11 mouse cellular contexts compared by ENCODE assay signal in the genomic region with DNA sequence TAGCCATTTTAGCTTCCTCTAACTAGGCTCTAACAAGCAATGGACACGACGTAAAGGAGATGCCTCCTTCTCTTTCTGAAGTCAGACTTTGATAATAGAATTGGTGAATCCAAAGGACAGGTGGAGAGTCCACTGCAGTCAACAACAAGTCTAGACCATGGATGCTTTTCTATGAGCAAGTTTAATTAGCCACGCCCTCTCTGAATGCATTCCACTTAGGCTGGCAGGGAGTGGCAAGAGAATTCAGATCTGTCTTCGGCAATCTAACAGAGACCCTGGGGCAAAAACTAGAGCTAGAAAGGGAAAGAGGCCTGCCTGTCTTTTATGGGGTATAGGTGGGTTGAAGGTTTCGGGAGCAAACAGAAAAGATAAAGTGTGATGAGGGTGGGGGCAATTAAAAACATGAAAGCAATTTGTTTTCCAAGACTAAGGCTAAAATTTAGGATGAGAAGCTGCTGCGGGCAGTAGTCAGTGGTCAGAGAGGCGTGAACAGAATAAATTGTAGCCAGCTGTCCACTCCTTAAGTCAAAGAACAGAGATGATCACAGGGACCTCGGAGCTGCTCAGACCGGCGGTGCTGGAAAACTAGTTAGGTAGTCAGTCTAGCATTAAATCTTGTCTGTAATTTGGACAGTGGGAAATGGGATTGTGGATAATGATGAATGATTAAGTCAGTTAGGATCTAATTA. TPM values are rescaled to one million over a fixed set of nuclear protein-coding genes. Genes with fewer than 3 reads are reported as not detected.
DNase-seq lines count a peak whose midpoint lies in the region; ATAC-seq and TF ChIP-seq lines count a peak whose summit lies in the region.
"Had no signal": no experiment of that assay in that cellular context is flagged by ENCODE, and none has a peak within 500 bp of the region (broad histone marks: within the 10 kb centered on the region; RNA-seq: fewer than 3 reads in every experiment).

No protein-coding gene starts in this region.

- peaks cover 10% of the 10 kb centered on the region for H3K4me1 ChIP-seq in forebrain, embryonic 14.5 days (ENCODE audit: control insufficient read depth, insufficient read depth, low read length)
- H3K4me1 ChIP-seq in forebrain, embryonic 15.5 days = peaks cover 20% of the 10 kb centered on the region
- H3K4me1 ChIP-seq in hindbrain, embryonic 10.5 days (replicated peaks) = peaks cover 16% of the 10 kb centered on the region
- H3K4me1 ChIP-seq in kidney, embryonic 15.5 days = peaks cover 26% of the 10 kb centered on the region
- 0 out of 2 replicates have a peak, but pooled peaks cover 4% of the 10 kb centered on the region for H3K4me1 ChIP-seq in midbrain, postnatal 0 days (ENCODE audit: insufficient read depth, low read length)

- ATAC-seq in forebrain, embryonic 14.5 days = 0 out of 2 replicates have a peak, but pooled peaks have one; percentile 7
- ATAC-seq in forebrain, embryonic 15.5 days (replicated peaks) = no peak
- ATAC-seq in kidney, embryonic 15.5 days (replicated peaks; ENCODE audit: low FRiP score) = peak; percentile 83
- ATAC-seq in midbrain, postnatal 0 days (ENCODE audit: low FRiP score) = peak; percentile 20; the same call in 1 of the 2 replicates
- no peak for ATAC-seq in activated CD4-positive, CD25-positive, alpha-beta regulatory T cell, adult 4 months

- no peak overlapping the region for H3K9ac ChIP-seq in forebrain, embryonic 14.5 days (ENCODE audit: low read length)
- H3K9ac ChIP-seq in forebrain, embryonic 15.5 days (replicated peaks) = no peak overlapping the region
- no peak overlapping the region for H3K9ac ChIP-seq in kidney, embryonic 15.5 days
- H3K9ac ChIP-seq in midbrain, postnatal 0 days (replicated peaks; ENCODE audit: low read length, poor library complexity, severe bottlenecking) = no peak overlapping the region
- H3K9ac ChIP-seq: embryonic facial prominence, embryonic 12.5 days; heart, embryonic 13.5 days had no signal

- no peak overlapping the region for H3K27ac ChIP-seq in forebrain, embryonic 14.5 days (ENCODE audit: low read depth, low read length)
- no peak overlapping the region for H3K27ac ChIP-seq in forebrain, embryonic 15.5 days (replicated peaks)
- H3K27ac ChIP-seq in hindbrain, embryonic 10.5 days = peak overlapping the region; percentile 40; the same call in 1 of the 2 replicates
- peak overlapping the region; percentile 67 for H3K27ac ChIP-seq in kidney, embryonic 15.5 days
- H3K27ac ChIP-seq in midbrain, postnatal 0 days (ENCODE audit: low read depth, low read length) = no peak overlapping the region
- H3K27ac ChIP-seq: embryonic facial prominence, embryonic 12.5 days; heart, embryonic 13.5 days had no signal

- no peak overlapping the region for H3K4me3 ChIP-seq in forebrain, embryonic 14.5 days (ENCODE audit: low read depth, low read length)
- no peak overlapping the region for H3K4me3 ChIP-seq in forebrain, embryonic 15.5 days
- no peak overlapping the region for H3K4me3 ChIP-seq in hindbrain, embryonic 10.5 days
- no peak overlapping the region for H3K4me3 ChIP-seq in kidney, embryonic 15.5 days (replicated peaks)
- no peak overlapping the region for H3K4me3 ChIP-seq in midbrain, postnatal 0 days (ENCODE audit: low read depth, low read length)
- H3K4me3 ChIP-seq: embryonic facial prominence, embryonic 12.5 days; heart, embryonic 13.5 days; megakaryocyte, embryonic 14.5 days had no signal

- no peaks in the 10 kb centered on the region for H3K36me3 ChIP-seq in forebrain, embryonic 14.5 days (ENCODE audit: control insufficient read depth, insufficient read depth, low read length)
- no peaks in the 10 kb centered on the region for H3K36me3 ChIP-seq in forebrain, embryonic 15.5 days
- peaks cover 7% of the 10 kb centered on the region; the same call in 1 of the 2 replicates for H3K36me3 ChIP-seq in hindbrain, embryonic 10.5 days
- no peaks in the 10 kb centered on the region for H3K36me3 ChIP-seq in kidney, embryonic 15.5 days
- no peaks in the 10 kb centered on the region for H3K36me3 ChIP-seq in midbrain, postnatal 0 days (ENCODE audit: insufficient read depth, low read length)
- H3K36me3 ChIP-seq: embryonic facial prominence, embryonic 12.5 days; heart, embryonic 13.5 days had no signal

- no peak for TF ChIP-seq CTCF in midbrain, postnatal 0 days (IDR thresholded peaks at IDR 0.05)

- no peaks in the 10 kb centered on the region for H3K27me3 ChIP-seq in forebrain, embryonic 14.5 days (replicated peaks; ENCODE audit: control insufficient read depth, insufficient read depth, low read length)
- no peaks in the 10 kb centered on the region for H3K27me3 ChIP-seq in forebrain, embryonic 15.5 days
- H3K27me3 ChIP-seq in hindbrain, embryonic 10.5 days (ENCODE audit: insufficient read depth, poor library complexity, severe bottlenecking) = no peaks in the 10 kb centered on the region
- no peaks in the 10 kb centered on the region for H3K27me3 ChIP-seq in kidney, embryonic 15.5 days
- H3K27me3 ChIP-seq in midbrain, postnatal 0 days (ENCODE audit: insufficient read depth, low read length) = no peaks in the 10 kb centered on the region
- H3K27me3 ChIP-seq: embryonic facial prominence, embryonic 12.5 days; heart, embryonic 13.5 days; megakaryocyte, embryonic 14.5 days had no signal

- intact Hi-C loops in heart, postnatal 14 days (cut with DNase I) = no loop called here

- WGBS in forebrain, embryonic 14.5 days = 72% methylated on average over 10 of the region's 10 CpGs
- WGBS in forebrain, embryonic 15.5 days = 64% methylated on average over 10 of the region's 10 CpGs
- 69% methylated on average over 10 of the region's 10 CpGs for WGBS in hindbrain, embryonic 10.5 days
- 35% methylated on average over 10 of the region's 10 CpGs for WGBS in kidney, embryonic 15.5 days
- 53% methylated on average over 10 of the region's 10 CpGs for WGBS in midbrain, postnatal 0 days

- no peaks in the 10 kb centered on the region for H3K9me3 ChIP-seq in forebrain, embryonic 14.5 days (replicated peaks; ENCODE audit: control insufficient read depth, low read length)
- no peaks in the 10 kb centered on the region for H3K9me3 ChIP-seq in forebrain, embryonic 15.5 days
- H3K9me3 ChIP-seq in hindbrain, embryonic 10.5 days = no peaks in the 10 kb centered on the region
- H3K9me3 ChIP-seq in kidney, embryonic 15.5 days (replicated peaks) = no peaks in the 10 kb centered on the region
- H3K9me3 ChIP-seq in midbrain, postnatal 0 days (ENCODE audit: low read length) = no peaks in the 10 kb centered on the region
- H3K9me3 ChIP-seq: embryonic facial prominence, embryonic 12.5 days; heart, embryonic 13.5 days; megakaryocyte, embryonic 14.5 days had no signal

- no peak overlapping the region for H3K4me2 ChIP-seq in forebrain, embryonic 14.5 days (ENCODE audit: low read length)
- H3K4me2 ChIP-seq in forebrain, embryonic 15.5 days (replicated peaks) = no peak overlapping the region
- H3K4me2 ChIP-seq in kidney, embryonic 15.5 days = peak overlapping the region; percentile 25
- no peak overlapping the region for H3K4me2 ChIP-seq in midbrain, postnatal 0 days (ENCODE audit: low read depth, low read length, poor library complexity, severe bottlenecking)
- H3K4me2 ChIP-seq: embryonic facial prominence, embryonic 12.5 days; heart, embryonic 13.5 days had no signal

- no peak for DNase-seq in forebrain, embryonic 14.5 days (ENCODE audit: low spot score)
- no peak for DNase-seq in hindbrain, embryonic 10.5 days (ENCODE audit: low spot score)
- DNase-seq in midbrain, postnatal 0 days (ENCODE audit: low spot score) = peak; percentile 15
- DNase-seq in spleen, postnatal 4 days (ENCODE audit: low spot score in 2 of 2) = no peak
- DNase-seq in heart, postnatal 14 days = no peak

RNA-seq across cellular contexts. Expression of gene Eml4, which starts 27.2 kb away (rescaled TPM):
- 23.5 and 30.6 TPM in 2 replicates for polyA plus RNA-seq in forebrain, embryonic 14.5 days (2014; fragmentation: Nextera tagmentation; extraction: Ambion mirVana)
- polyA plus RNA-seq in forebrain, embryonic 15.5 days (2015; fragmentation: Nextera tagmentation; extraction: Ambion mirVana) = 34.6 and 34.8 TPM in 2 replicates
- 37.6 and 43.6 TPM in 2 replicates for polyA plus RNA-seq in hindbrain, embryonic 10.5 days (2016; fragmentation: Nextera tagmentation; extraction: Ambion mirVana)
- 35.6 and 37.3 TPM in 2 replicates for polyA plus RNA-seq in kidney, embryonic 15.5 days (2015; fragmentation: Nextera tagmentation; extraction: Ambion mirVana)
- total RNA-seq in midbrain, postnatal 0 days (2014; rRNA removed) = 51.4 and 56.1 TPM in 2 replicates
- polyA plus RNA-seq in midbrain, postnatal 0 days (2015; fragmentation: Nextera tagmentation; extraction: Ambion mirVana) = 17.4 and 20.1 TPM in 2 replicates
- 10 to 100 TPM; 14.0 to 15.2 TPM for polyA plus RNA-seq in activated CD4-positive, CD25-positive, alpha-beta regulatory T cell, adult 4 months (2017; shearing (Covaris generic))
- 1 to 10 TPM; 8.3 TPM for total RNA-seq in heart, postnatal 14 days (2021)

Comparison
In these comparisons a context has a peak if more than half of its experiments do, and no peak if none do; other contexts are left out.
1. ATAC-seq: peak in forebrain, embryonic 14.5 days (single experiment), kidney, embryonic 15.5 days (single experiment) and midbrain, postnatal 0 days (single experiment); none in forebrain, embryonic 15.5 days (single experiment) and activated CD4-positive, CD25-positive, alpha-beta regulatory T cell, adult 4 months (single experiment).
2. H3K27ac ChIP-seq: peak in hindbrain, embryonic 10.5 days (single experiment) and kidney, embryonic 15.5 days (single experiment); none in forebrain, embryonic 14.5 days (single experiment), forebrain, embryonic 15.5 days (single experiment) and midbrain, postnatal 0 days (single experiment).